Mouse (Mus musculus): ENCODE data around the gene Fkbpl.

The Fkbpl gene

DNA sequence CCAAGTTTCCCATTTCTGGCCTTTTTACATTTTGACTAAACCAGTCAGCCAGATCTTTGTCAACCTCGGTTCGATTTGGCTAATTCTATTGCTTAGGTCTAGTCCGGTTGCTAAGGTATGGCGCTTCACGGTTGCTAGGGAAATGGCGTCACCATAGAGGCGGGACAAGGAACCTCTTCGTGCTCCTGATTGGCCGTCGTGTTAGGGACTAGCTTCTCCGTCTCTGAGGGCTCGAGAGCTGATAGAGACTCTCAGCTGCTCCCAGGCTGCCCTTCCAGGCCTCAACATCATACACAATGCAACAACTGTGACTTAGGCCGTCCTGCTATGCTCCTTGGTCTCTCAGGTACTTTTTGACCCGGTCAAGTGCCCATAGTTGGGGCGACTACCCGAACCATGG lies at the start of gene Fkbpl:
Gene Fkbpl, plus strand, starts transcription at position 157 of the 400 bp plus-strand sequence.
- DNase-seq (ENCODE audit: low spot score) = peak; percentile 97

DNA sequence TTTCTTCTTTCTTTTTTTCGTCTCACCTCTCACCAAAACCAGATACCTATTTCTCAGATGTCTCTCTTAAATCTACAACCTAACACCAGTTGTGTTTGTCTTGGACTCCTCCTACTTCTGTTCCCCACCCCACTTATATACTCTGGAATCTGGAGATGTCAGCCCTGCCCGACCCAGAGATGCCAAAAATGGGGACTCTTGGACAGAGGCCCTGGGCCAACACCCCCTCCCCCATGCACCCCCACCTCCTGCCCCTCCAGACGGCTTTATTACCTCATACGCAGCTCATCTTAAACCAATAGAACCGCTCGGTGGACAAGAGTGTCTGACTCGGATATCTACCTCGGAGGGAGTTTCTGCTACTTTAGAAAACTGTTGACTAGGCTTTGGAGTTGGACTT lies 48.5 kb upstream of the Fkbpl start:
- no peak for DNase-seq (ENCODE audit: low spot score)

DNA sequence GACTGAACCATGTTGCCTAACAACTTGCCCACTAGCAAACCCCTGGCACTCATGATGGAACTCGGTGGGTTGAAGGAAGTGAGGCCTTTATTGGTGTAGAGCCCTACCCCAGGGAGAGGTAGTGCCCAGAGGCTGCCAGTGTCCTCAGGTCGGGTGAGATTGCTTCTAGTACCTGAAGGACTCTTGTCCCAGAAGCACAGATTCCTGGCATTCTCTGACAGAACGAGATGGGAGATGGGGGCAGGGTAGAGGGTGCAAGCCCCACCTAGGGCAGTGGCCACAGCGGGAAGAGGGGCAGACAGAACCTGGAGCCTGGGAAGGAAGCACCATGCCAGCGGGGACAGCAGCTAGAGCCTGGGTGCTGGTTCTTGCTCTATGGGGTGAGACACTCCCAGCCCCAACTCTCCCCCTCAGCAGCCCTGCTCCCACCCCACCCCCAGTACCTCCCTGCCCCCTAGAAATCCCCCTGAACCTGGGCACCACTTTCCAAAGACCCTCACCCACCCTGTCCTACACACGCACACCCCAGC lies 46.9 kb upstream of the Fkbpl start, which contains the start of gene Ager:
Gene Ager, plus strand, starts transcription at position 297 of the 530 bp plus-strand sequence.
- no peak for DNase-seq (ENCODE audit: low spot score)

DNA sequence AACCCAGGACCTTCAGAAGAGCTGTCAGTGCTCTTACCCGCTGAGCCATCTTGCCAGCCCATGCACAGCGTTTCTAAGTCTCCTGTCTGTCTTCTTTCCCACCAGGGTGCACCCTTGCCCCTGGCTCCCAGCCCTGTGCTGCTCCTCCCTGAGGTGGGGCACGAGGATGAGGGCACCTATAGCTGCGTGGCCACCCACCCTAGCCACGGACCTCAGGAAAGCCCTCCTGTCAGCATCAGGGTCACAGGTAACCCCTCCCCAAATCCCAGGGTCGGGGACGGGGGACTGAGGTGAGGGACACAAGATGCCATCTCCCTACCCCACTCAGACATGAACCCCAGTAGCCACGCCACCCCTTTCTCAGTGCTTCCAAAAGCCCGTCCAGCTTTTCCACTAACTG lies 44.7 kb upstream of the Fkbpl start:
- DNase-seq (ENCODE audit: low spot score) = no peak

DNA sequence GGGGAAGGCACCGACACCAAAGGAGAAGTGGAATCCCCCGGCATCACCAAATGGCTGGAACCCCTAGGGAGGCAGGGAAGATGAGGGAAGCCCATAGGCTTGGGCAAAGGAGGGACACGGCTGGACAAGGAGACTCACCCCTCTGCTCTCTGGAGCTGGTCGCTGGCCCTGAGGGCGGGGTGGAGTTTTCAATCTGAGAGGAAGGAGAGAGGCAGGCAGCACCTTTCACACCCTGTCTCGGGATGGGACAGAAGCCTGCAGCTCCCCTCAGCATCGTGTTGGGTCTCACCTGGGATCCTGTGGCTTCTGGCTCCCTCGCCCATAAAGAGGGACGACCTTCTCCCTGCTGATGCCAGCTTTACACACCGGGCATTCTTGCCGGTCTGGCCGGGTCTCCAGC lies 42.8 kb upstream of the Fkbpl start:
- DNase-seq (ENCODE audit: low spot score) = no peak

DNA sequence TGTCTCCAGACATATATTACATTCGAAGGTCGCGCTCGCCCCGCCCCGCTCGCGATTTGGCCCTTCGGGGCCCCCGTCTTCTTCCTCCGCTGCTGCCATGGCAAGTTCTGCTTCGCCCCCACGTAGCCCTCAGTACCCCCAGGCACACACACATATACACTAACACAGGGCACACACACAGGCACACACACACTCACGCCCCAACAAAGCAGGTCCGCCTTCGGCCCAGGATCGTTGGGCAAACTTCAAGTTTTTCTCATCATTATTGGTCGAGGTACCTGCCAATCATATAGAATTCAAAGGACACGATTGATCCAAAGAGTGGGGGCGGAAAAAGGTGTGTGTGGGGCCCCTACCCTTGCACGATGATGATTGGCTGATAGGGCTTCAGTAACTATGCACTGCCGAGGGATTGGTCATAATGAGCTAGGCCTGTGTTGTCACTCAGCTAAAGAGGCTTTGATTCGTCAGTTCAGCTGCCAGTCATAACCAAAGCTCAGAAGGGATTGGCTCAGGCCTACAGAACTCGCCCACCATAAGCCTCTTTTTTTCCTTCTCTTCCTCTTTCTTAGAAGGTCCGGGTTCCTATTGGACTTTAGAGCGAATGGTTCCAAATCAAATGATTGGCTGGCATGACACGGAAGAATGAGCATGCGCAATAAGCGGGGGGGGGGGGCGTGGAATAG lies 41.0 kb upstream of the Fkbpl start, which contains the start of gene Rnf5:
Gene Rnf5, minus strand, starts transcription at position 316 of the 686 bp plus-strand sequence.
- peak; percentile 100 for DNase-seq (ENCODE audit: low spot score)

DNA sequence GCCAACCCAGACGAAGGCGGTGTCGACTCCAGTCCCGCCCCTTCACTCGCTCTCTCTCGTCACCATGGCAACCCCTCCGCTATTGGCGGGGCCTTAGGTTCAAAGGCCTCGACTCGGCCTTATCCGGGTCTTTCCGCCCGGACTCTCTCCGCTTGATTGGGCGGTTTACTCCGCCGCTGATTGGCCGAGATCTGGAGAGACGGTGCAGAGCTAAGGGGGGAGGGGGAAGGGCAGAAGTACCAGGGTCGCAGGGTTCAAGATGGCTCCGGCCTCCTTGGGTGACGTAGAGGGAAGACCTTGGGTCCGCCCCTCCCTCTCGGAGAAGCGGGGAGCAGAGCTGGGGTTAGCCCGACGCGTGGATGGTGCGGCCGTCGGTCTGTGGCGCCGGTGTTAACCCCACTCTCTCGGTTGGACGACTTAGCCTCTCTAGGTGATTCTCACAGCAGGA lies 40.5 kb upstream of the Fkbpl start, which contains the start of gene Agpat1:
Gene Agpat1, plus strand, starts transcription at position 202 of the 448 bp plus-strand sequence.
- peak; percentile 98 for DNase-seq (ENCODE audit: low spot score)

DNA sequence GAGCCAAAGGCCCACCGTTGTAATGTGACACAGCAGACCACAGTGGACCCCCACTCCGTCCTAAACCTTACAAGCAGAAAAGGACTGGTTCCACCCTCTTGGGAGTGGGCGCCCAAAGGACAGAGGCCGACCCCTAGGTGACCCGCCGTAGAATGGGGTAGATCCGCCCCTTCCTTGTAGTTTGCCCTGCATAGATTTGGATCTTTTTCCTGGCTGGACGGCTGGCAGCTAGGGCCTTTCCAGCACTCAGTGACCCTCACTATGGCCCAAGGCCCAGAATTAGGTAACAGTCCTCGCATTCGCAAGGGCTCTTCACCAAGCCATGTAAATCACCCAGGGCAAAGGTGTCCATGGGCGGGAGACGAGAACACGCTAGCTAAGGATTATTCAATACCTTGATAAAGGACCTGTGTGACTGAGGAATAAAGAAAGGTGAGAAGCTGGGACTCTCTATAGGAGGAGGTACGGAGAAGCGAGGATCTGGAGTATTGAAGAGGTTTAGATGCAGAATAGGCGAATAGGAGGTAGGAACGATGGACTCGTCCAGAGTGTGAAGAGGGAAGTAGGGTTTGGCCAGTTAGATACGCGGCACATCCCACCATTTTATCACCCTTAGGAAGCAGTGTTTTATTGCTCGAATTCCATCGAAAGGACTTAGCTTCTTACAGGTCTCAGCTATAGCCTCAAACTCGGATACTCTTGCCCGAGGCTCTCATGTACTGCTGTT lies 39.9 kb upstream of the Fkbpl start:
- no peak for DNase-seq (ENCODE audit: low spot score)

DNA sequence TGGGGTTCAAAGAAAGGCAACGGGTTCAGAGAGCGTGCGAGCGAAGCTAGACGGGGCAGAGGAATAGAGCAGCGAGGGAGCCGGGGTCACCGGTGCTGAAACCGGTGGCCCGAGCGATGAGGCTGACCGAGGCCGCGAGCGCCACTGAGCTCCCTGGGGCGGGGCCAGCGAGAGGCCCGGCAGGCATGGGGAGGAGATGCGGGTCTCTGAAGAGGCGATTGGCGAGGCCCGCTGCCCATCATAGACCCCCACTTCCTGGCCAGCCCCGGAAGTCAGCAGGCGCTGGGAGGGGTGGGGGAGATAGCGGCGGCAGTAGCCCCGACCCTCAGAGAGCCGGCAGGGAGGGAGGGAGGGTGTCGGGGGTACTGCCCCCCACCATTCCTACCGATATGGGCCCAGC lies 39.0 kb upstream of the Fkbpl start:
- peak; percentile 95 for DNase-seq (ENCODE audit: low spot score)

DNA sequence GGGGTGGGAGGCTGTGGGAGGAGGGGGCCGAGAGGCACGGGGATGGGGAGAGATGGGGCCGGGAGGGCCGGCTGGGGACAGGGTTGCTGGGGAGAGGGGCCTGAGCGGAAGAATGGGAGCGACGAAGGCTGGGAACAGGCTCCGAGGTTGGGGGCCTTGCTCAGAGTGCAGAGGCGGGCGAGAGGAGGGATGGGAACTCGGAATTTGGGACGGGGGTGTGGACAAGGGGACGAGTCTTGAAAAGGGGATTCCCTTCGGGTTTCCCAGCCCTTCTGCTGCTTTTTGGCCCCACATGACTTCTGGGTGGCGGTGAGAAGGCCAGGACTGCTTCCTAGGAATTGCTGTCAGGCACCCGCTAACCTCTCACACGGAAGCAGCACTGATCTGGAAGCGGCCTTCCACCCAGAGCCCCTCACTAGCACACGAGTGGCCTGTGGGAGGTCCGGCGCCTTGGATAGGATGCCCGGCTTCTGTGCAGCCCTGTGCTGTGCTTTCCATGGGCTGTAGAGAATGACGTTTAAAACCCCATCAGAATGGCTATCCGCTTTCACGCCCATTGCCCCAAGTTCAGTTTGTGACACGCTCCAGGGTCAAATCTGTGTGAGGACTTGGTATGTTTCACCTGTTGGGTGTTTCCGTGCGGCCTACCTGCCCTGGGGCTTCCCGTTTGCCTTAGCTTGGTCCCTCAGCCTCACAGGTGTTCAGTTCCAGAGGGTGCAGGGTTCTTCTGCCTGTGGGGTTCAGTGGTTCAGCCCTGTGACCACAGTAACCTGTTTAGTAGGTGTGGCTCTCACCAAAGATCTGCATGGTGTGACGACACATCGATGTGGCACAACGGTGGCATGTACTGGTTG lies 38.2 kb upstream of the Fkbpl start:
- DNase-seq (ENCODE audit: low spot score) = no peak

DNA sequence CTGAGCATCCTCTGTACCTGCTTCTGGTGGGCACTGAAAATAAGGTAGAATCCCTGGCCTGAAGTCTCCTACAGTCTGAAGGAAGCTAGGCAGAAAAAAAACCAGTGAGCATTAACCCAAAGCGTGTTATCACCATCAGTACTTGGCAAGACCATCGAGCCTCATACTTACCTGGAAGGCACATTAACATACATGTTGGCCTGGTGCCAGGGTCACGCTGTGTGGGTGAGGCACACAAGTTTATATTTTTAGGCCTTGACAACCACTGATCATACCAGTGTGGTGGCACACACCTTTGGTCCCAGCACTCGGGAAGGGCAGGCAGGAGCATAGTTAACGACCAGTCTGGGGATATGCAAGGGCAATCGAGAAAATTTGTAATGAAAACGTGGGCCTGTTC lies 36.6 kb upstream of the Fkbpl start:
- no peak for DNase-seq (ENCODE audit: low spot score)

DNA sequence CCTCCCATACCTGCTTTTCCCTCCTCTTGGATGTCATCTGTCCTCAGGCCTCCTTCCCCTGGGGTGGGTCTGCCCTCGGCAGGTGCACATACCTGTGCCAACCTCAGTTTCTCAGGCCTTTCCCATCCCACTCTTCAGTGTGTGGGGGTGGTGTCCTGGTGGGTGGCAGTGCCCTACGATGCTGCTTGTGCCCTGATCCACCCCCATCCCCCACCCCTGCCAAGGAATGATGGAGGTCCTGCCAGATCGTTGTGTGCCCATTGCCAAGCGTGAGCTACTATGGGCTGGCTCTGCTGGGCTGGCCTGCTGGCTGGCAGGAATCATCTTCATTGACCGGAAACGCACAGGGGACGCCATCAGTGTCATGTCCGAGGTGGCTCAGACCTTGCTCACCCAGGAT lies 33.5 kb upstream of the Fkbpl start:
- no peak for DNase-seq (ENCODE audit: low spot score)

DNA sequence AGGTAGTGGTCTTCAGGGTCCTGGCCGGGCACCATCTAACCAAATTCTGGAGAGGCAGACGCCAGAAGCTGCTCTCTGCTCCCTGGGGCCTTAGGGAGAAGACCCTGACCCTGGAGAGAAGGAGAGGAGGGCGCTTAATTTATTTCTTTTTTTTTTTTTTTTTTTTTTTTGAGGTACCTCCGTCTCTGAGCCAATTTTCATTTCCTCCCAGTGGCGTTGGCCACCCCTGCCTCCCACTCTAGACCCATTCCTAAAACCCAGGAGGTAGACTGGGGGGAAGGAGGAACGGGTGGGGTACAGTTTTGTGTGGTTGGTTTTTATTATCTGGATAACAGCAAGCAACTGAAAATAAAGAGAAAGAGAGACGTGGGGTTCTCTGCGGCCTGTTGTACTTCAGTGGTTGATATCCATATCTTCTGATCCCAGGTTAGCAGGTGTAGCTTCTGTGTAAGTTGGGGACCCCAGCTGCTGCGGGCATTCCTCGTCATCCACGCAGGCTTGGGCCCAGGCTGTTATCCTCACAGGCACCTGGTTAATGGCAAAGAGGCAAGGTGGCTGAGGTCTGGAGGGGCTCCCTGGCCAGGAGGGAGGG lies 31.4 kb upstream of the Fkbpl start:
- DNase-seq (ENCODE audit: low spot score) = no peak

DNA sequence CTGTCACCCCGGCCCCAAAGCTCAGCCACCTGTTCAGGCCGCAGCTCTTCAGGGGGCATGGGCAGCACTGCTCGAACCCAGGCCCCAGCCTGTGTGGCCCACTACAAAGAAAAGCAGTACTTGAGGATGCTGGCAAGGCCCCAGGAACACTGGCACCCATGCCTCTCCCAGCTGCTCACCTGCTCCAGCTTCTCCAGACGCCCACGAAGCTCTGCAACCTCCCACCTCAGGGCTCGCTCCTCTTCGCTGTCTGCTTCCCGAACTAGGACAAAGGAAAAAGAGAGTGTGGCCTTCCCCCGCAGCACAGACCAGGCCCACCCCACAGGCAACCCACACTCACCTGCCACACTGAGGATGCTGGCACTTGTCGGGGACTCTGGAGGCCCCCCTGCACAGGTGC lies 30.7 kb upstream of the Fkbpl start:
- no peak for DNase-seq (ENCODE audit: low spot score)

DNA sequence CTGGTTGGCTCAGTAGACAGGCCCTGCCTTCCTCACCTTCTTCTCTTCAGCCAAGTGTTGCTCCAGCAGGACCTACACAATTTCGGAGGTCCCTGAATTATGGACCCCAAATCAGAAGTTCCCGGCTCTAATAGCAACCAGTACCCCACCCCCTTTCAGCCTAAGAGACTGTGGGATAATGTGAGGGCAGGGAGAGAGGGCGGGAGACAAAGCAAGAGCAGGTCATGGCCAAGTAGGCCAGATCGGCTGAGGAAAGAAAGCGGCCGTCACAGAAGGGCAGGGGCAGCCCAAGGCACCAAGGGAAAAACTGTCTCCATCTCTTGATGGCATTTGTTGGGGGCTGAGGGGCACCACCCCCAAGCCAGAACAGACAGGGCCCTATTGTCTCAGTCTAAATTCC lies 28.7 kb upstream of the Fkbpl start, which contains the start of gene Egfl8:
Gene Egfl8, minus strand, starts transcription at position 101 of the 400 bp plus-strand sequence.
- DNase-seq (ENCODE audit: low spot score) = no peak

DNA sequence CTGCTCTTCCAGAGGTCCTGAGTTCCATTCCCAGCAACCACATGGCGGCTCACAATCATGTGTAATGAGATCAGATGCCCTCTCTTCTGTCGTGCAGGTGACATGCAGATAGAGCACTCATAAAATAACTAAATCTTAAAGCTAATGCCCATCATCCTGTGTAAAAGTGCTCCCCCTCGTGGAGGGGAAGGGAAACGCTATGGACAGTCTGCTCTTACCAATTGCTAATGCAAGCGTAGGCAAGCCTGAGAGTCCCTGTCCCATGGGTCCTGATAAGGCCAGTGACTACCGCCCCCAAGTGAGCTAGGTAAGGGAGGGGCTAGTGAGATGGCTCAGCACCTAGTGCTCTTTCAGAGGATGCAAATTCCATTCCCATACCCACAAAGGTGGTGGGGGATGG lies 25.6 kb upstream of the Fkbpl start:
- DNase-seq (ENCODE audit: low spot score) = no peak

DNA sequence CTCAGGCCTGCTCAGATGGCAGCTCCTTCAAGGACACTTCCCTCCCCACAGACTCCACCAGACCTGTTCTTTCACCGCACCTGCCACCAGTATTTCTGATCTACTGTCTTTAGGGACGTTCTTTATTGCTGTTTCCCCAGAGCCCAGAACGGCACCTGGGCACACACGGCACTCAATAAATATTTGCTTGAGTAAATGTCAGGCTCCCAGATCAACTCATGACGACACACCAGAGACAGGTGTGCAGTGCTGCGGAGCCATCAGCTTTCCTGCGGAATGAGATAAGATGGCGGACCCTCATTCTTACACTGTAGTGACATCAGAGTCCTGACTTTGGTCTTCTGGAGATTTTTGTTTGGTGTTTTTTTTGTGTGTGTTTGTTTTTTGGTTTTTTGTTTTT lies 23.6 kb upstream of the Fkbpl start:
- no peak for DNase-seq (ENCODE audit: low spot score)

DNA sequence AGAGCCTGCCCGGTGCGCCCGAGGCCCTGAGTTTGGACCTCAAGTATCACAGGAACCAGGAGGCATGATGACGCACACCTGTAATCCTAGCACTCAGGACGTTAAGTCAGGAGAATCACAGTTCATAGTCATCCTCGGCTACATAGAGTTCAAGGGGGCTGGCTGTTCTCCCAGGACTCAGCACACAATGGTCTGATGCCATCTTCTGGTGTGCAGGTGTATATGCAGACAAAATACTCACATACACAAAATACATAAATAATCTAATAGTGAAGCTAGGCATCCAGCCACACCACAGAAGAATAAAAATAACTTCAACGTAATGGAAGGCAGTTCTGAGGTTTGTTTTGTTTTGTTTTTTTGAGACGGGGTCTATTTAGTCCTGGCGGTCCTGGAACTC lies 21.4 kb upstream of the Fkbpl start:
- DNase-seq (ENCODE audit: low spot score) = no peak

DNA sequence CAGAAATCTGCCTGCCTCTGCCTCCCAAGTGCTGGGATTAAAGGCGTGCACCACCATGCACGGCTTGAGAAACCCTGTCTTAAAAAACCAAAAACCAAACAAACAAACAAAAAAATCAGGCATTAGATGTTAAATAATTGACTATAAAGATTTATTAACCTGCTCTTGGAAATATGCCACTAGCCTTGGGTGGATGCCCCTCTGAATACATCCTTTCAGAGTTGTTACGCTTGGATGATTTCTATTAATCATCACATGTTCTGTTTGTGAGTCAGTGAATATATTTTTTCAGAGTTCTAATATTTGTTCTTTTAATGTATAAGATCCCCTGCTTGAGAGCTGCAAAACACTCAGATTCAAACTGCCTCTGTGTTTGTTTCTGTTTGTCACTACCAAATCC lies 19.6 kb upstream of the Fkbpl start:
- no peak for DNase-seq (ENCODE audit: low spot score)

DNA sequence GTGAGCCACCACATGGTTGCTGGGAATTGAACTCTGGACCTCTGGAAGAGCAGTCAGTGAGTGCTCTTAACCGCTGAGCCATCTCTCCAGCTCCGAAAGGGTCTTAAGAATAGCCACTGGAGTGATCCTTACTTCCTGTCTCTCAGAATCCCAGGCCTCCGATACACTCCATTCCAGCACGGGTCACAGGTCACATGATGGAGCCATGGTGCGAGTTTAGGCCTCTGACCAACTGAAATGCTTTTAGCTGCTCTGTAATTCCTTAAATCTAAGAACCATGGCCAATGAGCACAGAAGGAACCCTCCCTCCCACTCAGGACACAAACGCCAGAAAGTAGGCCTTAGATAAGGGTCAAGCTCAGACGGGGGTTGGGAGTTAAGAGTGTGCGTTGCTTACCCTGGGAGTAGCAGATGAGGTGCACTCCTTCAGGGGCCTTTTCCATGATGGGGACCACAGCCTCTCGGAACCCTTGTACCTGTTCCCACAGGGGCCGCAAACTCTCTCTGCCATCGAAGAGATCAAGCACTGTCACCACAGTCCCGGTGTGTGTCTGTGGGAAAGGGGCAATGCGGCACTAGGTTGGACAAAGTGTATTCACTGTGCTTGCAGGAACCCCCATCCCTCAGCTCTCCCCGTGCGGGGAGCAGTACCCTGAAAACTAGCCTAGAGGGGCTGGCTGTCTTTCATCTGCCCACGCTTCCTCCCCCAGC lies 18.3 kb upstream of the Fkbpl start:
- DNase-seq (ENCODE audit: low spot score) = no peak

DNA sequence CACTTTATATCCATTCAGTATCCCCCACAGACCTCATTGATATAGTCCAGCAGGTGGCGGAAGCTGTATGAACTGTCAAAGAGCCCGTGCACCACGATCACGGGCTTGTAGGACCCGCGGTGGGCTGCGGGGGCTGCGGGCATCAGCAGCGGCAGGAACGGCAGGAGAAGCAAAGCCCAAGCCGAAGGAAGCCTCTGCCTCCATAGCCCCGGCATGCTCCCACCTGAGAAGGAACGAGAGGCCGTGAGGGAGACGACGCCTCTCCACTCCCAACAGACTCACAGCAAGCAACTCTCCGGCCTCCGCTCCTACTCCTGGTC lies 17.8 kb upstream of the Fkbpl start:
- DNase-seq (ENCODE audit: low spot score) = no peak

All from left cerebral cortex, adult 11 months (tissue).